ENCODE assay signal across 8 mouse cellular contexts in genomic region chr6:67036837-67037628, GRCm38 (mm10). TPM values are rescaled to one million over a fixed set of nuclear protein-coding genes. Genes with fewer than 3 reads are reported as not detected.
DNase-seq lines count a peak whose midpoint lies in the region; ATAC-seq lines count a peak whose summit lies in the region.

TSS of gene Gadd45a (minus strand) at chr6:67037457.

- DNase-seq in adrenal gland, adult 18-20 months (ENCODE audit: low spot score in 2 of 2) = peak; percentile 98 to 99
- peak; percentile 97 for DNase-seq in embryo, embryonic 11 days
- DNase-seq in gastrocnemius, postnatal 25 days = peak; percentile 98
- DNase-seq in intestine, embryonic 14.5 days (ENCODE audit: low spot score) = peak; percentile 93
- DNase-seq in left cerebral cortex, postnatal 14 days (ENCODE audit: low spot score in 2 of 2) = peak; percentile 84 to 92
- peak; percentile 98 for DNase-seq in mesoderm, embryonic 11.5 days (ENCODE audit: low read depth, low spot score)
- peak; percentile 85 to 88 for DNase-seq in right cerebral cortex, postnatal 36 days (ENCODE audit: low spot score in 2 of 2)
- DNase-seq in yolk sac, embryonic 10.5 days (ENCODE audit: low spot score) = peak; percentile 97

- no peaks in the 10 kb centered on the region for H3K36me3 ChIP-seq in intestine, embryonic 14.5 days (ENCODE audit: control insufficient read depth, insufficient read depth, low read length)

- H3K4me1 ChIP-seq in intestine, embryonic 14.5 days (replicated peaks; ENCODE audit: control insufficient read depth, insufficient read depth, low read length) = peaks cover 7% of the 10 kb centered on the region; the same call in 1 of the 2 replicates

- 0% methylated on average over 69 of the region's 69 CpGs for WGBS in intestine, embryonic 14.5 days

- intact Hi-C loops in left cerebral cortex, postnatal 14 days (cut with DNase I) = loop anchor here (5.0 kb wide), 3 partner anchors 105 to 230 kb away; no protein-coding TSS in a partner anchor

- H3K4me2 ChIP-seq in intestine, embryonic 14.5 days (ENCODE audit: low read length) = peak within 1 kb of the TSS; percentile 65

- H3K27ac ChIP-seq in intestine, embryonic 14.5 days (ENCODE audit: low read depth) = peak within 1 kb of the TSS; percentile 94

- H3K9ac ChIP-seq in intestine, embryonic 14.5 days (ENCODE audit: low read length) = peak within 1 kb of the TSS; percentile 77

- ATAC-seq in intestine, embryonic 14.5 days (replicated peaks; ENCODE audit: low FRiP score, low TSS enrichment, low read depth) = peak; percentile 98

- peak within 1 kb of the TSS; percentile 82 for H3K4me3 ChIP-seq in intestine, embryonic 14.5 days (ENCODE audit: low read depth, low read length)

- H3K9me3 ChIP-seq in intestine, embryonic 14.5 days (ENCODE audit: control insufficient read depth, low read length) = no peaks in the 10 kb centered on the region

- H3K27me3 ChIP-seq in intestine, embryonic 14.5 days (replicated peaks; ENCODE audit: control insufficient read depth, insufficient read depth, low read length) = no peaks in the 10 kb centered on the region

RNA-seq across cellular contexts. Expression of gene Gadd45a, which starts in this region (rescaled TPM):
- 10 to 100 TPM; 10.6 to 27.8 TPM for total RNA-seq in adrenal gland, adult 18-20 months (2021)
- 10 to 100 TPM; 32.5 to 36.8 TPM for total RNA-seq in gastrocnemius, postnatal 25 days (2021)
- 21.3 and 26.2 TPM in 2 replicates for polyA plus RNA-seq in intestine, embryonic 14.5 days (2014; fragmentation: Nextera tagmentation; extraction: Ambion mirVana)
- total RNA-seq in left cerebral cortex, postnatal 14 days (2021) = 10 to 100 TPM in 1 of 2 experiments, 1 to 10 TPM in 1; 6.6 to 10.3 TPM

Comparison
In these comparisons a context has a peak if more than half of its experiments do, and no peak if none do; other contexts are left out.
1. Peak in every context shown above with its lines: DNase-seq, ATAC-seq, H3K4me3 ChIP-seq and H3K27ac ChIP-seq.